Mouse (Mus musculus): Measurements from ENCODE around the gene Atxn10.

The Atxn10 gene

GRCm38 (mm10) chr15:85336301-85336991 is 401 bp downstream of the Atxn10 start:
- DNase-seq: peak; percentile 77

- peak; percentile 12 for DNase-seq
These were observed 1.2 kb downstream of the Atxn10 start for GRCm38 (mm10) chr15:85337219-85337618.

- DNase-seq: no peak
These were observed 1.9 kb downstream of the Atxn10 start for GRCm38 (mm10) chr15:85337979-85338378.

- DNase-seq: peak; percentile 12
These were observed 6.2 kb downstream of the Atxn10 start for GRCm38 (mm10) chr15:85342246-85342645.

DNA sequence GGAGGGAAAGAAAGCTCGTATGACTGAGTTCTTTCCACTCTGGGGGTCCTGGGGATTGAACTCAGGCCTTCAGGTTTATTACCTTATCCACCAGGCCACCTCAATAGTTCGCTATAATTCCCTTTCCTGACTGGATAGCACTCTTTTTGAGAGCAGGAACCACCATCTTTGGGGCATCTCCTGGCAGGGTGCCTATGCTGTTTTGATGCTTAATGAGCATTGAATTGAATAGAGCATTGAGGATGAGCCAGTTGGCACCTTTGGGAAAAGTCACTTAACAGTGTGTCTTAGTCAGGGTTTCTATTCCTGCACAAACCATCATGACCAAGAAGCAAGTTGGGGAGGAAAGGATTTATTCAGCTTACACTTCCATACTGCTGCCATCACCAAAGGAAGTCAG is 8.6 kb downstream of the Atxn10 start:
- no peak for DNase-seq

DNA sequence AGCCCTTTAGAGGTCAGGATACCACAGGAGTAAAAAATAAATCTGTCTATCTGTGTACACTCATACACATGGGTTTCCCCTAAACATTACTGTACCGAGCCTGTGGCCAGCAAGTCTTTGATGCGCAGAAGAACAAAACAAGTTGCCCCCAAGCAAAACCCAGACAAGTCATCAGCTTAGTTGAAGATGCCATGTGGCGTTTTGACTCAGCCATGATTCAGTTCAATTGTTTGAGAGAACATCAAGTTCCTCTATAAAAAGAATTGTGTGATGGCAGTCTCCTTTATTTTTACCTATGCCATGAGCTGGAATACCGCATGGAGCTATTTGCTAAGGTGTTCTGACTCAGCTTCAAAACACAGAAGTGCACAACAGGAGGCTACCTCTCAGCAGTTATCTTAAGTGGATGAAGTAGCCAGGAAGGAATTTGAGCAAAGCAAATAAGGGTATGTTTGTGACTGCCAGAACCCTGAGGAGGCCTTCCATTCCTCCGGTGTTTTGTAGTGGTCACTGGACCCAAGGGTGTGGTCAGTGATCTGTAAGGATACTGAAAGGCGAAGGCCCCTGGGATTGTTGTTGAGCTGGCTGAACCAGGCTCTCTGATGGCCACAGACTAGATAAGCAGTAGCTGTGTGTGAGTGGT is 11.1 kb downstream of the Atxn10 start:
- no peak for DNase-seq

- peak; percentile 25 for DNase-seq
These were observed 14.1 kb downstream of the Atxn10 start for GRCm38 (mm10) chr15:85350144-85350543.

GRCm38 (mm10) chr15:85354060-85354459 is 18.0 kb downstream of the Atxn10 start:
- DNase-seq: no peak

GRCm38 (mm10) chr15:85356112-85356511 is 20.1 kb downstream of the Atxn10 start:
- no peak for DNase-seq

GRCm38 (mm10) chr15:85357465-85358225 is 21.6 kb downstream of the Atxn10 start:
- no peak for DNase-seq

- DNase-seq: no peak
These were observed 23.4 kb downstream of the Atxn10 start for GRCm38 (mm10) chr15:85359483-85359882.

DNA sequence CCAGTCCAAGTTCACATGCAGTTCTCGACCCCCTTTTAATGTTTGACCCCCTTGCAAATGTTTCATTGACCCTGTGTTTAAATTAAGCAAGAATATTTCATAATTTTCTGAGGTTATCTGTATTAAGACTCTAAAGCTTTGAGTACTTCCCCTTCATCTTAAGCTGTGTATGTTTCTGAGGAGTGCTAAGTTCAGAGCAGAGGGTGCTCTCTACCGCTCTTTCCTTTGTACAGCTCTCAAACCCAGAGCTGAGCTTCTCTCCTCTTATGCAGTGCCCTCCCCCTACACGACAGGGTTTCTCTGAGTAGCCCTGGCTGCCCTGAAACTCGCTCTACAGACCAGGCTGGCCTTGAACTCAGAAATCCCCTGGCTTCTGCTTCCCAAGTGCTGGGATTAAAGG is 23.9 kb downstream of the Atxn10 start:
- no peak for DNase-seq

- no peak for DNase-seq
These were observed 28.3 kb downstream of the Atxn10 start for GRCm38 (mm10) chr15:85364366-85364765.

DNA sequence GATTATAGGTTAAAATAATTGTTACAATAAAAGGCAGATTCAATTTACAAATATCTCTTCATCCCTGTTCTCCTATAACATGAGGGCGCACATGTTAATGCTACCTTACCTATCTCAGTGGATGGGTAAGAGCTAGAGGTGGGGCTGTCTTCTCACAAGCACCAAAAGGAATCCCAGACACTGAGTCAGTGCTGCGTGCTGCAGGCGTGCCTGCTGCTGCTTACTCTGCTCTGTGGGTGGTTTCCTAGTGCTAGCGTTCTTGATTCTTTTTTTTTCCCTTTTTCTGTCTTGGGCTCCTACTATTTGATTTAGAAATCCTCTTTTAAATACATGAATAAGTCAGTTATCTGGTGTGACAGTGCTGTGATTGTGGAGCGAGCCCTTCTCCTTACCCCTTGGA is 30.9 kb downstream of the Atxn10 start:
- no peak for DNase-seq

GRCm38 (mm10) chr15:85369765-85370164 is 33.7 kb downstream of the Atxn10 start:
- no peak for DNase-seq

DNA sequence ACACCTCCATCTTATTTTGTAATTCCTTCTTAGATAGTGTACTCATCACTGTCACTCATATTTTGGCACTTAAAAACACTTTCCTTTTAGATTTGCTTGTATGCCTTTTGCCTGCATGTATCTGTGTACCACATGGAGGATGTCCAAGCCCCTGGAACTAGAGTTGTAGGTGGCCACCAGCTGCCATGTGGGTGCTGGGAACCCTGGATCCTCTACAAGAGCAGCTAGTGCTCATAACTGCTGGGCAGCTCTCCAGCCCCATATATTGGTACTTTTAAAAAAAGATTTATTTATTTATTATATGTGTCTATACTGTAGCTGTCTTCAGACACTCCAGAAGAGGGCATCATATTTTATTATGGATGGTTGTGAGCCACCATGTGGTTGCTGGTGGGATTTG is 37.1 kb downstream of the Atxn10 start:
- no peak for DNase-seq

DNA sequence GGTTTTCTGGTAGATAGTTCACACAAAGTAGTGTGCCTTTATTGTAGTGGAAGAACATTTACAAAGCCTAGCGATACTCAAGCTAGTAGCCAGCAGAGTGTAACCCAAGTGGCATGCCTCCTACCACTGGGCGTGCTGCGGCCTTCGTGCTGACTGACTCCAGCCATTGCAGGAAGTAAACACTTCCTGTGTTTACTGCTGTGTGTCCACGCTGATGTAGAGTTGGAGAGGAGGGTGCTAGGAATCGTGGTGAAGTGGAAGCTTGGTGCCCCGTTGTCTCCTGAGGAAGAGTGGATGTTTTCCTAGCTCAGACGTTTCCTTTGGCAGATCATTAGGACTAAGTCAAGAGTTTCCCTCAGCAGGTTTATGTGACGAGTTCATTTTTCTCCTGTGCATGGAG is 47.4 kb downstream of the Atxn10 start:
- no peak for DNase-seq

DNA sequence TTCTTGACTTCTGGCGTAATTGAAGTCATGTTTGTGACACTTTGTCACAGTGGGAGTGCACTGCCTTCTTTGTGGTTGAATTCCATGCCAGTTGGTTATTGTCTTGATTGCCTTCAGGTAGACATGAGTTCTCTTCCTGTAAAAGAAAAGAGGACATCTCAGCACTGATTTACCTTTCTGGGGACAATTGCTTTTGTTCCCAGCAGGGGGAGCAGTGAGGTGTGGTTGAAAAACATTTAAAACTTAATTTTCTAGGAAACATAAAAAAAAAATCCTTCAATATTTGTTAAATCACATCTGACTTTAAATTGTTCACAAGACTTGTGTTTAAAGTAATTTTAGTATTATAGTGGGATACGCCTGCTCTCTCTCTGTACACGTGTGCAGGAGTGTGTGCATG is 52.7 kb downstream of the Atxn10 start:
- DNase-seq: no peak

DNA sequence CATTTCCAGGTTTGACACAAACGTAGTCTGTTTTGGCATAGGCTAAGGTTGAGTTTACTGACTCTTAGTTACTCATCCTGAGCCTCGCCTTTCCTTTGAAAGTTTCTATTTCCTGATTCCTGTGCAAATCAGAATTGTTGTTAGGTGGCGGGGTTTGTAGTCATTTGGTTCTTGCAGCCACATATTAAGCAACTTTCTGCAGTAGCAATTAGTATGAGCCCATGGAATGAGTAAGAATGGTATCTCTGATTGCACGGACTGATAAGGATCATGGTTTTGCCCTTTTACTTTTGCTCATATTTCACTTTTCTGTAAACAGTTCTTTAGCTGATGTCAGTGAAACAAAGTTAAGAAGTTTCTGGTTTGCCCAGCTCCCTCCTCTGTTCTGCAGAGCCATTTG is 53.9 kb downstream of the Atxn10 start:
- no peak for DNase-seq

DNA sequence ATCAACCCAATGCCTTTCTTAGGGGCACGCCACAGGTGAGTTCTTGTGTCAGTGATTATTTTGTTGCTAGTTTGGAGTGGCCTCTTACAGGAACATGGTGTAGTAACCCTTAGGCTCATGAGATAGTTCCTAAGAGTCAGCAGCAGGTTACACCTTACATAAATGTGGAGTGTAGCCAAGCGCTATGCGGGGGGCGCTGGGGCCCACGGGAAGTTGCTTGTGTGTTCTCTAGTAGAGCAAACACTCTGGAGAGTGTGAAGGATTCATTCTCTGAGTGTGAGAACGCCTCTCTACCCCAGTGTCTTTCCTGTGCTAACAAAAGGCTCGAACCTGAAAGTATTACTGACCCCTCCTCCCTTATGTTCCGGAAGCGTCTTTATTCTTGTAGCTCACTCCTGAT is 59.3 kb downstream of the Atxn10 start:
- DNase-seq: no peak

GRCm38 (mm10) chr15:85401926-85402325 is 65.9 kb downstream of the Atxn10 start:
- no peak for DNase-seq

GRCm38 (mm10) chr15:85403256-85403731 is 67.2 kb downstream of the Atxn10 start:
- no peak for DNase-seq

DNA sequence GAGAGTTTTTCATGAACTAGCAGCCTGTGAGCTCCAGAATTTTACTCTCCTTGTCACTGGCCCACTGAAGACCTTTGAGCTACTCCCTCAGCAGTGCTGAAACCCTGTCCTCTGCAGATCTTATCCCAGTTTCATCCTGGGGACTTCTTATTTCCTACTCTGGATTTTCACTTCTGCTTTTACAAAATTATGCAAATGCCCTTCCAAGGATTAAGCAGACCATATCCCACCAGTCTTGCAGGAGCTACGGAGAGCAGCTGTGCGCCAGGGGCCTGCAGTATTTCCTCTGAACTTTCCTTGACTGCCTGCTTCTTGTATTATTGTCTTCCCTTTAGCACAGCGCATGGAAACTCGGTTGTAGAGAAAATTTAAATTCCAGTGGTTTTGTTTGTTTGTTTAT is 68.7 kb downstream of the Atxn10 start:
- no peak for DNase-seq

GRCm38 (mm10) chr15:85405567-85405966 is 69.5 kb downstream of the Atxn10 start:
- no peak for DNase-seq

Measured in liver (tissue).